Mouse (Mus musculus): Measurements from ENCODE around the gene Fhit.

Gene Fhit

GRCm38 (mm10) chr14:10701707-10702106 lies 460.1 kb downstream of the Fhit start:
- no peak for DNase-seq (ENCODE audit: low spot score in 2 of 2)

GRCm38 (mm10) chr14:10680041-10680440 lies 481.8 kb downstream of the Fhit start:
- DNase-seq (ENCODE audit: low spot score in 2 of 2), result no peak

- DNase-seq (ENCODE audit: low spot score in 2 of 2), result no peak
These were observed 482.2 kb downstream of the Fhit start for GRCm38 (mm10) chr14:10679638-10680037.

GRCm38 (mm10) chr14:10677627-10678026 lies 484.2 kb downstream of the Fhit start:
- peak in 1 of 2 experiments; percentile 21 for DNase-seq (ENCODE audit: low spot score in 2 of 2)

- no peak for DNase-seq (ENCODE audit: low spot score in 2 of 2)
These were observed 501.6 kb downstream of the Fhit start for GRCm38 (mm10) chr14:10660247-10660646.

GRCm38 (mm10) chr14:10659326-10659725 lies 502.5 kb downstream of the Fhit start:
- DNase-seq (ENCODE audit: low spot score in 2 of 2), result no peak

- no peak for DNase-seq (ENCODE audit: low spot score in 2 of 2)
These were observed 503.6 kb downstream of the Fhit start for GRCm38 (mm10) chr14:10658219-10658618.

GRCm38 (mm10) chr14:10657364-10657763 lies 504.5 kb downstream of the Fhit start:
- DNase-seq (ENCODE audit: low spot score in 2 of 2), result no peak

- DNase-seq (ENCODE audit: low spot score in 2 of 2), result peak in 1 of 2 experiments; percentile 22
These were observed 506.0 kb downstream of the Fhit start for GRCm38 (mm10) chr14:10655842-10656241.

GRCm38 (mm10) chr14:10647832-10648231 lies 514.0 kb downstream of the Fhit start:
- DNase-seq (ENCODE audit: low spot score in 2 of 2), result no peak

GRCm38 (mm10) chr14:10631783-10632182 lies 530.1 kb downstream of the Fhit start:
- no peak for DNase-seq (ENCODE audit: low spot score in 2 of 2)

- no peak for DNase-seq (ENCODE audit: low spot score in 2 of 2)
These were observed 530.9 kb downstream of the Fhit start for GRCm38 (mm10) chr14:10630831-10631360.

GRCm38 (mm10) chr14:10593467-10593866 lies 568.4 kb downstream of the Fhit start:
- no peak for DNase-seq (ENCODE audit: low spot score in 2 of 2)

- no peak for DNase-seq (ENCODE audit: low spot score in 2 of 2)
These were observed 592.8 kb downstream of the Fhit start for GRCm38 (mm10) chr14:10568937-10569552.

- DNase-seq (ENCODE audit: low spot score in 2 of 2), result no peak
These were observed 594.1 kb downstream of the Fhit start for GRCm38 (mm10) chr14:10567771-10568170.

- no peak for DNase-seq (ENCODE audit: low spot score in 2 of 2)
These were observed 607.1 kb downstream of the Fhit start for GRCm38 (mm10) chr14:10554755-10555154.

GRCm38 (mm10) chr14:10548632-10549031 lies 613.2 kb downstream of the Fhit start:
- no peak for DNase-seq (ENCODE audit: low spot score in 2 of 2)

GRCm38 (mm10) chr14:10545916-10546315 lies 615.9 kb downstream of the Fhit start:
- DNase-seq (ENCODE audit: low spot score in 2 of 2), result no peak

GRCm38 (mm10) chr14:10534862-10535261 lies 627.0 kb downstream of the Fhit start:
- DNase-seq (ENCODE audit: low spot score in 2 of 2), result no peak

- DNase-seq (ENCODE audit: low spot score in 2 of 2), result no peak
These were observed 629.9 kb downstream of the Fhit start for GRCm38 (mm10) chr14:10531748-10532500.

- DNase-seq (ENCODE audit: low spot score in 2 of 2), result no peak
These were observed 635.0 kb downstream of the Fhit start for GRCm38 (mm10) chr14:10526800-10527199.

- DNase-seq (ENCODE audit: low spot score in 2 of 2), result no peak
These were observed 636.0 kb downstream of the Fhit start for GRCm38 (mm10) chr14:10525786-10526185.

GRCm38 (mm10) chr14:10514026-10514425 lies 647.8 kb downstream of the Fhit start:
- DNase-seq (ENCODE audit: low spot score in 2 of 2), result no peak
